Mouse (Mus musculus) MEL (cell line): Measurements from ENCODE around the gene Pard3.

Source experiments
- CHD1 ChIP-seq: IDR thresholded peaks from 2 replicates; pipeline ENCODE4 v1.6.1; 2012; ENCODE audit warnings: low read depth, mild to moderate bottlenecking, inconsistent platforms, low read length, improper control_type of control experiment
- CTCF ChIP-seq, 3 experiments: IDR thresholded peaks in 2 of 3; conservative IDR thresholded peaks in 1 of 3; 2 replicates each; pipeline ENCODE4 v1.5.1; 2011 to 2012; ENCODE audit warnings: low read length in 3 of 3, low read depth in 2 of 3, mild to moderate bottlenecking in 2 of 3, improper control_type of control experiment in 1 of 3, inconsistent platforms in 1 of 3, mixed read lengths in 1 of 3, moderate library complexity in 1 of 3; ENCODE audit not compliant: control insufficient read depth in 1 of 3, insufficient read depth in 1 of 3, poor library complexity in 1 of 3, severe bottlenecking in 1 of 3
- E2F4 ChIP-seq: IDR thresholded peaks from 2 replicates; pipeline ENCODE4 v1.6.1; 2011; ENCODE audit warnings: low read depth, low read length, improper control_type of control experiment, borderline replicate concordance
- EP300 ChIP-seq, 2 experiments: IDR thresholded peaks; 2 replicates each; pipeline ENCODE4 v1.6.1; 2011; ENCODE audit warnings: improper control_type of control experiment in 2 of 2, low read length in 2 of 2, low read depth in 1 of 2, mild to moderate bottlenecking in 1 of 2
- POLR2A ChIP-seq, 2 experiments: IDR thresholded peaks; 2 replicates each; pipeline ENCODE4 v1.6.1; 2011 to 2012; ENCODE audit warnings: low read length in 2 of 2, mild to moderate bottlenecking in 2 of 2, control low read depth in 1 of 2, improper control_type of control experiment in 1 of 2, low read depth in 1 of 2, moderate library complexity in 1 of 2; ENCODE audit not compliant: control insufficient read depth in 1 of 2, insufficient read depth in 1 of 2, poor library complexity in 1 of 2
- TAL1 ChIP-seq: IDR thresholded peaks from 2 replicates; pipeline ENCODE4 v1.6.1; 2012; ENCODE audit warnings: mild to moderate bottlenecking, inconsistent platforms, low read length, moderate library complexity, mixed read lengths
- USF1 ChIP-seq: IDR thresholded peaks from 2 replicates; pipeline ENCODE4 v1.6.1; 2014; ENCODE audit warnings: low read depth, mild to moderate bottlenecking, inconsistent platforms, low read length, improper control_type of control experiment, moderate library complexity
- ZMIZ1 ChIP-seq: IDR thresholded peaks from 2 replicates; pipeline ENCODE4 v1.6.1; 2012; ENCODE audit warnings: low read depth, mild to moderate bottlenecking, inconsistent platforms, low read length, improper control_type of control experiment, moderate library complexity

GRCm38 (mm10) chr8:127193375-127193774, 129.7 kb downstream of the Pard3 start:
- no peak for TF ChIP-seq CTCF (IDR thresholded peaks at IDR 0.05 in 2 of 3, conservative IDR thresholded peaks at IDR 0.05 in 1 of 3; ENCODE audit: control insufficient read depth in 1 of 3, insufficient read depth in 1 of 3, low read depth in 2 of 3, low read length in 3 of 3, poor library complexity in 1 of 3, severe bottlenecking in 1 of 3)
- no peak for TF ChIP-seq CHD1
- no peak for TF ChIP-seq TAL1
- TF ChIP-seq EP300 (IDR thresholded peaks at IDR 0.05; ENCODE audit: low read depth in 1 of 2, low read length in 2 of 2) = no peak
- TF ChIP-seq POLR2A (IDR thresholded peaks at IDR 0.05; ENCODE audit: control insufficient read depth in 1 of 2, insufficient read depth in 1 of 2, low read depth in 1 of 2, low read length in 2 of 2, poor library complexity in 1 of 2) = no peak
- no peak for TF ChIP-seq ZMIZ1
- TF ChIP-seq USF1 = no peak
- no peak for TF ChIP-seq E2F4
